Mouse (Mus musculus) MEL (cell line): Measurements from ENCODE around the gene Ces1f. TPM values are rescaled to one million over a fixed set of nuclear protein-coding genes. Genes with fewer than 3 reads are reported as not detected.

ENCODE experiments used
- DNase-seq: peaks from one replicate; pipeline ENCODE4 v3.0.0; 2011; ENCODE audit warnings: low read depth, low spot score
- H3K27ac ChIP-seq: 2 replicates; pipeline ENCODE4 v1.5.1; 2012; ENCODE audit warnings: low read depth, mild to moderate bottlenecking, control low read depth, low read length, moderate library complexity; ENCODE audit not compliant: control insufficient read depth
- H3K27me3 ChIP-seq, 2 experiments: fragments of 150-350 bp in 1 of 2; sonication (generic) in 1 of 2; 2 replicates each; pipeline ENCODE4 v1.6.1; 2012; ENCODE audit warnings: low read length in 2 of 2, mild to moderate bottlenecking in 2 of 2, improper control_type of control experiment in 1 of 2, moderate library complexity in 1 of 2; ENCODE audit not compliant: insufficient read depth in 2 of 2, control insufficient read depth in 1 of 2
- H3K36me3 ChIP-seq, 2 experiments: 2 replicates each; pipeline ENCODE4 v1.6.1; 2012 to 2014; ENCODE audit warnings: low read length in 2 of 2, improper control_type of control experiment in 1 of 2, inconsistent platforms in 1 of 2, mild to moderate bottlenecking in 1 of 2; ENCODE audit not compliant: insufficient read depth in 2 of 2, control insufficient read depth in 1 of 2
- H3K4me1 ChIP-seq, 2 experiments: fragments of 150-350 bp in 1 of 2; sonication (generic) in 1 of 2; 2 replicates each; pipeline ENCODE4 v1.6.1; 2012; ENCODE audit warnings: low read length in 2 of 2, improper control_type of control experiment in 1 of 2, mild to moderate bottlenecking in 1 of 2; ENCODE audit not compliant: insufficient read depth in 2 of 2, control insufficient read depth in 1 of 2
- H3K4me3 ChIP-seq, 2 experiments: fragments of 150-350 bp in 1 of 2; sonication (generic) in 1 of 2; 2 replicates each; pipeline ENCODE4 v1.5.1; 2012; ENCODE audit warnings: low read depth in 2 of 2, low read length in 2 of 2, mild to moderate bottlenecking in 2 of 2, moderate library complexity in 2 of 2, control low read depth in 1 of 2, improper control_type of control experiment in 1 of 2; ENCODE audit not compliant: control insufficient read depth in 1 of 2, insufficient read depth in 1 of 2
- H3K79me2 ChIP-seq: 2 replicates; pipeline ENCODE4 v1.6.1; 2012; ENCODE audit warnings: mild to moderate bottlenecking, low read length, moderate library complexity; ENCODE audit not compliant: control insufficient read depth, poor library complexity, insufficient read depth
- H3K9ac ChIP-seq: 2 replicates; pipeline ENCODE4 v1.6.1; 2012; ENCODE audit warnings: low read depth, mild to moderate bottlenecking, control low read depth, low read length, moderate library complexity; ENCODE audit not compliant: control insufficient read depth, poor library complexity, severe bottlenecking
- H3K9me3 ChIP-seq: fragments of 150-350 bp; sonication (generic); replicated peaks from 2 replicates; pipeline ENCODE4 v1.6.1; 2012; ENCODE audit warnings: mild to moderate bottlenecking, low read length, improper control_type of control experiment, moderate library complexity; ENCODE audit not compliant: insufficient read depth
- CHD1 ChIP-seq: IDR thresholded peaks from 2 replicates; pipeline ENCODE4 v1.6.1; 2012; ENCODE audit warnings: low read depth, mild to moderate bottlenecking, inconsistent platforms, low read length, improper control_type of control experiment
- CHD2 ChIP-seq: IDR thresholded peaks from 2 replicates; pipeline ENCODE4 v1.6.1; 2011; ENCODE audit warnings: low read length, improper control_type of control experiment
- CTCF ChIP-seq, 3 experiments: IDR thresholded peaks in 2 of 3; conservative IDR thresholded peaks in 1 of 3; 2 replicates each; pipeline ENCODE4 v1.5.1; 2011 to 2012; ENCODE audit warnings: low read length in 3 of 3, low read depth in 2 of 3, mild to moderate bottlenecking in 2 of 3, improper control_type of control experiment in 1 of 3, inconsistent platforms in 1 of 3, mixed read lengths in 1 of 3, moderate library complexity in 1 of 3; ENCODE audit not compliant: control insufficient read depth in 1 of 3, insufficient read depth in 1 of 3, poor library complexity in 1 of 3, severe bottlenecking in 1 of 3
- E2F4 ChIP-seq: IDR thresholded peaks from 2 replicates; pipeline ENCODE4 v1.6.1; 2011; ENCODE audit warnings: low read depth, low read length, improper control_type of control experiment, borderline replicate concordance
- EP300 ChIP-seq, 2 experiments: IDR thresholded peaks; 2 replicates each; pipeline ENCODE4 v1.6.1; 2011; ENCODE audit warnings: improper control_type of control experiment in 2 of 2, low read length in 2 of 2, low read depth in 1 of 2, mild to moderate bottlenecking in 1 of 2
- ETS1 ChIP-seq: IDR thresholded peaks from 2 replicates; pipeline ENCODE4 v1.6.1; 2012; ENCODE audit warnings: low read depth, mild to moderate bottlenecking, inconsistent platforms, low read length, improper control_type of control experiment, moderate library complexity
- HCFC1 ChIP-seq: IDR thresholded peaks from 2 replicates; pipeline ENCODE4 v1.6.1; 2012; ENCODE audit warnings: low read depth, mild to moderate bottlenecking, inconsistent platforms, low read length, improper control_type of control experiment, moderate library complexity
- JUND ChIP-seq: IDR thresholded peaks from 2 replicates; pipeline ENCODE4 v1.6.1; 2011; ENCODE audit warnings: low read depth, mild to moderate bottlenecking, improper control_type of control experiment, low read length
- KAT2A ChIP-seq: conservative IDR thresholded peaks from 2 replicates; pipeline ENCODE4 v1.6.1; 2012; ENCODE audit warnings: low read depth, low read length, improper control_type of control experiment, inconsistent platforms
- MAFK ChIP-seq: IDR thresholded peaks from 2 replicates; pipeline ENCODE4 v1.6.1; 2011; ENCODE audit warnings: low read depth, mild to moderate bottlenecking, low read length, improper control_type of control experiment, borderline replicate concordance
- MAX ChIP-seq: IDR thresholded peaks from 2 replicates; pipeline ENCODE4 v1.6.1; 2011; ENCODE audit warnings: low read length, improper control_type of control experiment
- MAZ ChIP-seq: IDR thresholded peaks from 2 replicates; pipeline ENCODE4 v1.6.1; 2012; ENCODE audit warnings: low read depth, mild to moderate bottlenecking, inconsistent platforms, low read length, improper control_type of control experiment
- MYC ChIP-seq: IDR thresholded peaks from 2 replicates; pipeline ENCODE4 v1.6.1; 2011; ENCODE audit warnings: low read depth, mild to moderate bottlenecking, low read length, improper control_type of control experiment, moderate library complexity
- POLR2AphosphoS5 ChIP-seq: IDR thresholded peaks from 2 replicates; pipeline ENCODE4 v1.6.1; 2012; ENCODE audit warnings: low read depth, borderline replicate concordance, mild to moderate bottlenecking, inconsistent platforms, low read length, moderate library complexity, mixed read lengths
- UBTF ChIP-seq: IDR thresholded peaks from 2 replicates; pipeline ENCODE4 v1.6.1; 2012; ENCODE audit warnings: low read depth, mild to moderate bottlenecking, inconsistent platforms, low read length, improper control_type of control experiment, moderate library complexity, borderline replicate concordance; ENCODE audit not compliant: insufficient read depth
- USF1 ChIP-seq: IDR thresholded peaks from 2 replicates; pipeline ENCODE4 v1.6.1; 2014; ENCODE audit warnings: low read depth, mild to moderate bottlenecking, inconsistent platforms, low read length, improper control_type of control experiment, moderate library complexity
- USF2 ChIP-seq, 2 experiments: IDR thresholded peaks; 2 replicates each; pipeline ENCODE4 v1.6.1; 2011 to 2012; ENCODE audit warnings: improper control_type of control experiment in 2 of 2, low read length in 2 of 2, borderline replicate concordance in 1 of 2, inconsistent platforms in 1 of 2, low read depth in 1 of 2, mild to moderate bottlenecking in 1 of 2; ENCODE audit not compliant: insufficient read depth in 1 of 2
- ZC3H11A ChIP-seq: IDR thresholded peaks from 2 replicates; pipeline ENCODE4 v1.6.1; 2012; ENCODE audit warnings: low read depth, mild to moderate bottlenecking, inconsistent platforms, low read length, improper control_type of control experiment
- polyA plus RNA-seq, 2 experiments: library from polyadenylated mRNA; stranded (reverse) in 1 of 2; unstranded in 1 of 2; fragments of >175 nt in 1 of 2; fragments of >200 nt in 1 of 2; gene quantifications; 2 replicates each; pipeline versions ENCODE4 v1.2.1 to v1.2.4; 2012; ENCODE audit warnings: low replicate concordance in 2 of 2, low read depth in 1 of 2; ENCODE audit not compliant: insufficient read length in 2 of 2, insufficient read depth in 1 of 2, missing spikeins in 1 of 2
- total RNA-seq: library from RNA; depleted of rRNA; stranded (reverse); fragments of 300-350 nt; gene quantifications from 2 replicates; pipeline ENCODE4 v1.2.3, GENCODE M21; 2012

The Ces1f gene
- total and polyA plus RNA-seq, 3 experiments: 0.23 TPM; not detected in 2

DNA sequence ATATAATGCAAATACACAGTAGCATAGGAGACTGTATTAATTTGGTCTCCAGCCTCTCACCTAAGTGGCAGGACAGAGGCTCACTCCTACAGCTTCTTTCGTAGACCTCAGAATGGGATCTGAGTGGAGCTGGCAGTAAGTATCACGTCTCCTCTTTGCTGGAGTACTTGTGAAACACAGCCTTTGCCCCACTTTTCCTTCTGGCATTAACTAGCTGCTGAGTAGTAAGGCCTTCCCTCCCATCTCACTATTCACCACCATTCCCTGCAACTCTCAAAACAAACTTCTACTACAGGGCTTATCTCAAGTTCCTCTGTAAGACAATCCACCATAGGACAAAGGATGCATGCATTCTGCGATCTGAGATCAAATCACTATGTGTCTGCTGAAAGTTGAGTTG lies 2.8 kb upstream of the Ces1f start:
- no peak for DNase-seq
- Histone ChIP-seq H3K9me3 (no peaks in the 10 kb centered on the region), H3K36me3 (no peaks in the 10 kb centered on the region), H3K79me2 (no peaks in the 10 kb centered on the region), H3K9ac (no peak overlapping the region), H3K4me3 (no peak overlapping the region), H3K4me1 (no peaks in the 10 kb centered on the region), H3K27me3 (no peaks in the 10 kb centered on the region), H3K27ac (no peak overlapping the region)
- TF ChIP-seq USF1: no peak
- TF ChIP-seq KAT2A: no peak
- TF ChIP-seq POLR2AphosphoS5: no peak
- no peak for TF ChIP-seq MAX
- TF ChIP-seq CHD2: no peak
- TF ChIP-seq MYC: no peak
- no peak for TF ChIP-seq CTCF (IDR thresholded peaks at IDR 0.05 in 2 of 3, conservative IDR thresholded peaks at IDR 0.05 in 1 of 3; ENCODE audit: control insufficient read depth in 1 of 3, insufficient read depth in 1 of 3, low read depth in 2 of 3, low read length in 3 of 3, poor library complexity in 1 of 3, severe bottlenecking in 1 of 3)
- TF ChIP-seq UBTF: no peak
- TF ChIP-seq MAFK: no peak
- TF ChIP-seq JUND: no peak
- TF ChIP-seq MAZ: no peak

DNA sequence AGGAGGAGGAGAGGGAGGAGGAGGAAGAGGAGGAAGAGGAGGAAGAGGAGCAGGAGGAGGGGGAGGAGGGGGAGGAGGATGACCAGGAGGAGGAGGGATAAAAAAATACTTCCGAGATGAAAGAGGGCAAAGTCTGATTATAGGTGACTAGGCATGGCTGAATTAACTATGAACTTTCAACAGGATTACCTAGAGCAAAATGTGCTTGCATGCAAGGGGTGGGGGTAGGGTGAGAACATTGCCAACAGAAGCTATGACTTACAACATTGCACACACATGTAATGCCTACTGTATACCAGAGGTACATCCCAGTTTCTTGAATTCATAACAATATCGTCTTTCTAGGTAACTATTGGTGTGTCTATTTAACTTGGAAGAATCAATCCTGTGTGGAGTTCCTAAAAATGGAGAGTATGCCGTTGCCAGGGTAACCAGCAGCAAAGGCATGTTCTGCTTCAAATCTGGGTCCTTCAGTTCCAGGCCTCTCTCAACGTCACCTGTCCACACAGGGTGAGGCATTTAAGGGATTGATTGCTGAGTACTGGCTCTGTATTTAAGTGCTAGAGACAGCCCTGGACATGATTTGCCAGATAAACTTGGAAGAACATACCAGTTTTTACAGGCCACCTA lies 1.3 kb downstream of the Ces1f start:
- Histone ChIP-seq H3K9me3 (no peaks in the 10 kb centered on the region), H3K4me1 (no peaks in the 10 kb centered on the region), H3K79me2 (no peaks in the 10 kb centered on the region), H3K27ac (no peak overlapping the region), H3K4me3 (no peak overlapping the region), H3K27me3 (no peaks in the 10 kb centered on the region), H3K9ac (no peak overlapping the region), H3K36me3 (no peaks in the 10 kb centered on the region)
- TF ChIP-seq ZC3H11A: no peak
- no peak for TF ChIP-seq USF2 (IDR thresholded peaks at IDR 0.05; ENCODE audit: borderline replicate concordance in 1 of 2, insufficient read depth in 1 of 2, low read depth in 1 of 2, low read length in 2 of 2)
- TF ChIP-seq HCFC1: no peak
- TF ChIP-seq E2F4: no peak
- TF ChIP-seq EP300 (IDR thresholded peaks at IDR 0.05; ENCODE audit: low read depth in 1 of 2, low read length in 2 of 2): no peak
- no peak for TF ChIP-seq ETS1
- TF ChIP-seq CHD1: no peak
- DNase-seq: no peak
